Mouse (Mus musculus): ENCODE measurements around the gene Ece1. TPM values are rescaled to one million over a fixed set of nuclear protein-coding genes. Genes with fewer than 3 reads are reported as not detected.
A peak's percentile ranks its signal among the peaks of the same experiment; 100 is the strongest.

The Ece1 gene
- polyA plus RNA-seq, 1 experiment from 2014 or later: 9.1 TPM

DNA sequence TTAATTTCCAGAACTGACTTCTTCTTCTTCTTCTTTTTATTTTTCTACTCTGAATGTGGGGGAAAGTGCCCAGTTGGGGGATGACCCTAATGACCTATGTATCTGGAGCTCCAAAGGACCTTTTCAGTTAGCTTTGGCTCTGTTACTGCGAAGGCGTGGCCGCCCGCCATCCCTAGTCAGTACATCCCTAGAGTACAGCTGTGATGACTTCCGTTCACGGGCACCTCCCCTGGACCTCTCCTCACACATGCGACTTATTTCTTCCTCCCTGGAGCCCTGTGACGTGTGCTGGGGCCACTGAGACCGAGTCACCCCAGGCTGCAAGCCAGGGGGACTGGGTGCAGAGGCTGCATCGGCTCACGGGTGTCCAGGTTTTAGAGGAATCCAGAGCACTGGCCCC is 59.5 kb downstream of the Ece1 start:
- DNase-seq (ENCODE audit: low spot score) (no peak), ATAC-seq (no peak)
- Histone ChIP-seq H3K4me1 (ENCODE audit: control insufficient read depth, insufficient read depth, low read length) (peaks cover 34% of the 10 kb centered on the region), H3K36me3 (ENCODE audit: control insufficient read depth, insufficient read depth, low read length) (no peaks in the 10 kb centered on the region), H3K27ac (ENCODE audit: low read depth, low read length) (no peak overlapping the region), H3K9ac (ENCODE audit: low read length) (no peak overlapping the region), H3K4me3 (ENCODE audit: low read depth, low read length) (no peak overlapping the region), H3K4me2 (ENCODE audit: low read length) (no peak overlapping the region), H3K9me3 (replicated peaks; ENCODE audit: control insufficient read depth, low read length) (no peaks in the 10 kb centered on the region), H3K27me3 (replicated peaks; ENCODE audit: control insufficient read depth, insufficient read depth, low read length) (no peaks in the 10 kb centered on the region)
- WGBS: 92% methylated on average over 11 of the region's 11 CpGs

DNA sequence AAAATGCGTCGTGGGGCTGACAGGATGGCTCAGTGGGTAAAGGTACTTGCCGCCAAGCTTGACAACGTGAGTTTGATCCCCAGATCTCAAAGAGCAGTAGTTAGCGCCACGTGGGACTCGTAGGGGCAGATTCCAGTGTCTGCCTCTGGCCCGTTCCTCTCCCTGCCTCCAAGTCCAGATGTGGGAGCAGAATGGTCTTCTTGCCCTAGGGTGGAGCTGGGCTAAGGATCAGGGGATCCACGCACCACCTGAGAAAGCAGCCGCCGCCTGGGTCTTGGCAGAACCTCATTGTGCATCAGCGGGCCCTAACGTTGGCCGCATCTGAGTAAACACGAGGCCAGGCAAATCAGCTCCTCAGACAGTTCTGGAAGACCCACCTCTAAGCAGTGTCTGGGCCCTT is 61.0 kb downstream of the Ece1 start:
- H3K9me3 ChIP-seq (replicated peaks; ENCODE audit: control insufficient read depth, low read length): no peaks in the 10 kb centered on the region
- no peak overlapping the region for H3K27ac ChIP-seq (ENCODE audit: low read depth, low read length)
- no peaks in the 10 kb centered on the region for H3K36me3 ChIP-seq (ENCODE audit: control insufficient read depth, insufficient read depth, low read length)
- H3K27me3 ChIP-seq (replicated peaks; ENCODE audit: control insufficient read depth, insufficient read depth, low read length): no peaks in the 10 kb centered on the region
- H3K4me1 ChIP-seq (ENCODE audit: control insufficient read depth, insufficient read depth, low read length): peaks cover 24% of the 10 kb centered on the region
- no peak overlapping the region for H3K4me3 ChIP-seq (ENCODE audit: low read depth, low read length)
- WGBS: 92% methylated on average over 15 of the region's 15 CpGs
- ATAC-seq (no peak), DNase-seq (ENCODE audit: low spot score) (no peak)
- H3K9ac ChIP-seq (ENCODE audit: low read length): no peak overlapping the region
- no peak overlapping the region for H3K4me2 ChIP-seq (ENCODE audit: low read length)

DNA sequence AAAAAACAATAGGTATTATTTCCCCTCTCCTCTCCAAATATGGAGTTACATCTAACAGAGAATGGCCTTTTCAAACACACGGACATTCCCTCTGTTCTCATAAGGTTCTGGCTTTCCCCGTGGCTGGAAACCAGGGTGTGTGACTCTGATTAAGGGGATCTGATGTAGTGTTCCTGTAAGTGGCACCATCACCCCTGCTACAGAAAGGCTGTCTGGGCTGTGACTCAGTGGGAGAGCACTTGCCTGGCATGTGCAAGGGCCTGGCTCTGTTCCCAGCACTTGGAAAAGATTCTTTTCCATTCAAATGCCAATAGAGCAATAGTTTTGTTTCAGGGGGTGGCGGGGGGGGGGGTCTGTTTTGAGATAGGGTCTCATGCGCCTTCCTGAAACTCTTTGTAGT is 63.1 kb downstream of the Ece1 start:
- ATAC-seq (no peak), DNase-seq (ENCODE audit: low spot score) (peak; percentile 65)
- Histone ChIP-seq H3K27ac (ENCODE audit: low read depth, low read length) (no peak overlapping the region), H3K27me3 (replicated peaks; ENCODE audit: control insufficient read depth, insufficient read depth, low read length) (no peaks in the 10 kb centered on the region), H3K4me3 (ENCODE audit: low read depth, low read length) (no peak overlapping the region), H3K9me3 (replicated peaks; ENCODE audit: control insufficient read depth, low read length) (no peaks in the 10 kb centered on the region), H3K9ac (ENCODE audit: low read length) (no peak overlapping the region), H3K4me1 (ENCODE audit: control insufficient read depth, insufficient read depth, low read length) (peaks cover 8% of the 10 kb centered on the region), H3K4me2 (ENCODE audit: low read length) (no peak overlapping the region), H3K36me3 (ENCODE audit: control insufficient read depth, insufficient read depth, low read length) (no peaks in the 10 kb centered on the region)
- WGBS: 30% methylated on average over 4 of the region's 4 CpGs

DNA sequence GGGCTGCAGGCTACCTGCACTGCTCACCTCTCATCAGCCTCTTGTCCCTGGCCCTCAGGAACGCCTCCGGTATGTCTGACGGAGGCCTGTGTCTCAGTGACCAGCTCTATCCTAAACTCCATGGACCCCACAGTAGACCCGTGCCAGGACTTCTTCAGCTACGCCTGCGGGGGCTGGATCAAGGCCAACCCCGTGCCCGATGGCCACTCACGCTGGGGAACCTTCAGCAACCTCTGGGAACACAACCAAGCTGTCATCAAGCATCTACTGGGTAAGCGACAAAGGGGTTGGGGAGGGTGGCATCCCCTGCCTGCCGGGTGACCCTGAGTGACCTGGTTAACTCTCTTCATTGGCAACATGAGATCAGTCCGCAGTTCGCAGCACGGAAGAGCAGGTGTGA is 64.1 kb downstream of the Ece1 start:
- Histone ChIP-seq H3K36me3 (ENCODE audit: control insufficient read depth, insufficient read depth, low read length) (no peaks in the 10 kb centered on the region), H3K27ac (ENCODE audit: low read depth, low read length) (no peak overlapping the region), H3K4me3 (ENCODE audit: low read depth, low read length) (no peak overlapping the region), H3K4me2 (ENCODE audit: low read length) (no peak overlapping the region), H3K27me3 (replicated peaks; ENCODE audit: control insufficient read depth, insufficient read depth, low read length) (no peaks in the 10 kb centered on the region), H3K9ac (ENCODE audit: low read length) (no peak overlapping the region), H3K4me1 (ENCODE audit: control insufficient read depth, insufficient read depth, low read length) (peaks cover 10% of the 10 kb centered on the region), H3K9me3 (replicated peaks; ENCODE audit: control insufficient read depth, low read length) (no peaks in the 10 kb centered on the region)
- WGBS: 68% methylated on average over 14 of the region's 14 CpGs
- ATAC-seq (no peak), DNase-seq (ENCODE audit: low spot score) (no peak)

DNA sequence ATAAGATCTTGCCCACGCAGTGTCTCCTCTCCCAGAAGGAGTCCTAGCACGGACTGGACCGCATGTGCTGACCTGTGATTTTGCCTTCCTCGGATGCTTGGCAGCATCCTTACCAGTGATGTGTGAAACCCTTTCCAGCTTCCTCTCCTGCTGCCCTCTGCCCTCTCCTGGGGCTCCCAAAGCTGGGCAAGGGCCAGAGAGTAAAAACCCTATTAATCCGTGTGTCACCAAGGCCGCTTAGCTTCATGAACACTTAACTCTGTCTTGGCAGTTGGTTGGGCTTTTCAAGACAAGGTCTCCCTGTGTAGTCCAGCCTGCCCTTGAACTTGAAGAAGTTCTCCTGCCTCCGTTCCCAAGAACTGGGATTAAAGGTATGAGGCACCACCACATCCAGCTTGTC is 65.1 kb downstream of the Ece1 start:
- Histone ChIP-seq H3K4me2 (ENCODE audit: low read length) (no peak overlapping the region), H3K27ac (ENCODE audit: low read depth, low read length) (no peak overlapping the region), H3K36me3 (ENCODE audit: control insufficient read depth, insufficient read depth, low read length) (no peaks in the 10 kb centered on the region), H3K9me3 (replicated peaks; ENCODE audit: control insufficient read depth, low read length) (no peaks in the 10 kb centered on the region), H3K27me3 (replicated peaks; ENCODE audit: control insufficient read depth, insufficient read depth, low read length) (no peaks in the 10 kb centered on the region), H3K4me3 (ENCODE audit: low read depth, low read length) (no peak overlapping the region), H3K4me1 (ENCODE audit: control insufficient read depth, insufficient read depth, low read length) (peaks cover 15% of the 10 kb centered on the region), H3K9ac (ENCODE audit: low read length) (no peak overlapping the region)
- DNase-seq (ENCODE audit: low spot score) (no peak), ATAC-seq (no peak)
- 85% methylated on average over 7 of the region's 7 CpGs for WGBS

DNA sequence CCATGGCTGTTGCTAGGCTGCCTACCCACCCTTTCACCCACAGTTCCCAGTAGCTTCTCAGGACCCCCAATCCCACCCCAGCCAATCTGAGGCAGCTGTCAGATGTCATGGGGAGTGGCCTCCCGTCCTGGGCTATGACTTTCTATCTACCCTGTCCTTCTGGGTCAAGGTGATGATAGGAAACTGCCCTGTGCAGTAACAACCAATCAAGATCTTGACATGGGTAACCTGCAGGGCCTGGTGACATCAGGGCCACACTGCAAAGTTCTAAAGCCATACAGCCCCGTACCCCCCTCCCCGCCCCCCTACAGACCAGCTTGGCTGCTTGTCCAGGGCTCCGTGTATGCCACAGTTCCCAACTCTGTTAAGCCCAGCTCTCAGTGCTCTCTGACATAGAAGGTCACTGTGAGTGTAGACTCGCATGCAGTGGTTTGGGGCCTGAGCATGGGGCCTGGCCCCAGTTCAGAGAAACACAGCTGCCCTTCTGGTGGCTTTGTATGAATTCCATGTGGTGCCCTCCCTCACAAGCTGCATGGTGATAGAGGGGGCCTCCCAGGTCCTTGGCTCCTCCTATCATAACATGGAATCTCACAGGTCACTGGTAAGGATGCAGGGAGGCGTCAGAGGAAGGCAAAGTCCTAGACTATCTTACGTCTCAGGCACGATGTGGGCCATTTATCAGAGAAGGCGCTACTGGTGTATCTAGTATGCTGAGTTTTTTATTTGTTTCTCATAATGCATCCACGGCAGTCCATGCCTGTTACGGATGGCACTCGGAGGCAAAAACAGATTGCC is 65.9 kb downstream of the Ece1 start:
- Histone ChIP-seq H3K27ac (ENCODE audit: low read depth, low read length) (no peak overlapping the region), H3K27me3 (replicated peaks; ENCODE audit: control insufficient read depth, insufficient read depth, low read length) (no peaks in the 10 kb centered on the region), H3K4me2 (ENCODE audit: low read length) (no peak overlapping the region), H3K36me3 (ENCODE audit: control insufficient read depth, insufficient read depth, low read length) (no peaks in the 10 kb centered on the region), H3K4me3 (ENCODE audit: low read depth, low read length) (no peak overlapping the region), H3K4me1 (ENCODE audit: control insufficient read depth, insufficient read depth, low read length) (peaks cover 17% of the 10 kb centered on the region), H3K9ac (ENCODE audit: low read length) (no peak overlapping the region), H3K9me3 (replicated peaks; ENCODE audit: control insufficient read depth, low read length) (no peaks in the 10 kb centered on the region)
- 92% methylated on average over 12 of the region's 12 CpGs for WGBS
- no peak for ATAC-seq
- no peak for DNase-seq (ENCODE audit: low spot score)

DNA sequence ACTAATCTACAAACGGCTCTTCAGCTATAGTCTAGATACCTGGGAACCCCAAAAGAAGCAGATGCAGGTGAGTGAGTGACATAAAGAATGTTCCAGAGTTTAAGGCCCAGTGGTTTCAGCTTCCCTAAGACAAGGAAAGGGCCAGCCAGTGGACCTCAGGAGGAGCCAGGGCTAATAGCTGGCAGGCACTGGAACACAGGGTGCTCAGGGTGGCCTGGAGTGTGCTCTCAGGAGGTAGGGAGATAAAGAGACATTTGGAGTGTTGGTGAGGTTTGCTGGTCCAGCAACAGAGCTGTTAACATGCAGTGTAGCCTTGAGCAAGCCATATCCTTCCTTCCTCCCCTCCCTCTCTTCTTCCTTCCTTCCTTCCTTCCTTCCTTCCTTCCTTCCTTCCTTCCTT is 66.8 kb downstream of the Ece1 start:
- no peak overlapping the region for H3K4me3 ChIP-seq (ENCODE audit: low read depth, low read length)
- H3K9ac ChIP-seq (ENCODE audit: low read length): no peak overlapping the region
- H3K9me3 ChIP-seq (replicated peaks; ENCODE audit: control insufficient read depth, low read length): no peaks in the 10 kb centered on the region
- H3K27me3 ChIP-seq (replicated peaks; ENCODE audit: control insufficient read depth, insufficient read depth, low read length): no peaks in the 10 kb centered on the region
- peaks cover 17% of the 10 kb centered on the region for H3K4me1 ChIP-seq (ENCODE audit: control insufficient read depth, insufficient read depth, low read length)
- WGBS: 81% methylated on average over 1 of the region's 1 CpGs
- DNase-seq (ENCODE audit: low spot score): no peak
- no peak overlapping the region for H3K27ac ChIP-seq (ENCODE audit: low read depth, low read length)
- no peaks in the 10 kb centered on the region for H3K36me3 ChIP-seq (ENCODE audit: control insufficient read depth, insufficient read depth, low read length)
- no peak overlapping the region for H3K4me2 ChIP-seq (ENCODE audit: low read length)
- ATAC-seq: no peak

DNA sequence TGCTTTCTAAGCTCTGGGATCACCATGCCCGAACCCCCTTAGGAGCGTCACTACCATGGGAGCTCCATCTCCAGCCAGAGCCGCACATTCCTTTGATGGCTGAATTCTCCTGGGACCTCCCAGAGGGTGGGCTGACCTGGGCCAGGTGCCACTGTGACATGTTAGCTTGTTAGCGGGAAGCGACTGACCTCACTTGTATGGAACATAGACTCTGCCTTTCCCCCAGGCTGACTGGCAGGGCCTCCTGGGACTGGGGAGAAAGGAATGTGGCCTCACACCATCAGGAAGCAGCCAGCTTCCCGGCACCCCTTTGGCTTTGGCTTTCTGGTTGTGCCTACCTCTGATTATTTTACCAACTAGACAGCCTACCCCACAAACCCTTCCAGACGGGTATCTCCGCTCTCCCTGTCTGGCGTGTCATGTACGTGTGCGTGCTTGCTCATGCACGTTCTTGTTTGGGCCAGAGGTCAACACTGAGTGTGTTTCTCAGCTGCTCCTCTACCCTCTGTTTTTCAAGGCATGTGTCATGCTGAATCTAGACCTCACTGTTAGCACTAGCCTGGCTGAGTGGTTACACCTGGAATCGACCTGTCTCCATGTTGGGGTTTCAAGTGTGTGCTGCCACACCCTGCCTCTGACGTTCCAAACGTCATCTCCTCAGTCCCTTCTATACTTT is 67.4 kb downstream of the Ece1 start:
- H3K9me3 ChIP-seq (replicated peaks; ENCODE audit: control insufficient read depth, low read length): no peaks in the 10 kb centered on the region
- no peak overlapping the region for H3K27ac ChIP-seq (ENCODE audit: low read depth, low read length)
- DNase-seq (ENCODE audit: low spot score): no peak

DNA sequence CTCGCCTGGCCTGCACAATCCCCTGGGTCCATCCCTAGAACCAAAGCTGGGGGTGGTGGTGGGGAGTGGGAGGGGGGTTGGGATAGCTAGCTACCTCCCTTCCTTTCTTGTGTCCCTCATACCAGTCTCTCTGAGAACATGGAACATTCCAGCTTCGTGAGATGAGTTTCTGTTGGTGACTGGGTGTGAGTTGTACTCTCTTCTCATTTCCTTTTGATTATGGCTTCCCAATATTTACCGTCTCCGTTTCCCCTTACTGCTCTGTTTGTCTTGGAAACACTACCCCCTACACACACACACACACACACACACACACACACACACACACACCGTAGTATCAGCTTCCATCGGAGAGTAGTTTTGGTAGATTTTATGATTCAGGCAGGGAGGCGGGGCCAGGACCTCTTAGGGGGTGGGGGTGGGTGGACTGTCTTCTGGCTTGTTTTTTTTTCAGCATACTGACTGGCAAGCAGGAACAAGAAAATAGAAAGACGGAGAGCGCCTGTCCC is 68.5 kb downstream of the Ece1 start:
- Histone ChIP-seq H3K27me3 (replicated peaks; ENCODE audit: control insufficient read depth, insufficient read depth, low read length) (no peaks in the 10 kb centered on the region), H3K4me3 (ENCODE audit: low read depth, low read length) (no peak overlapping the region), H3K27ac (ENCODE audit: low read depth, low read length) (peak overlapping the region; percentile 48; the same call in 1 of the 2 replicates), H3K9me3 (replicated peaks; ENCODE audit: control insufficient read depth, low read length) (no peaks in the 10 kb centered on the region), H3K4me1 (ENCODE audit: control insufficient read depth, insufficient read depth, low read length) (peaks cover 14% of the 10 kb centered on the region), H3K9ac (ENCODE audit: low read length) (no peak overlapping the region; the same call in 1 of the 2 replicates), H3K36me3 (ENCODE audit: control insufficient read depth, insufficient read depth, low read length) (0 out of 2 replicates have a peak, but pooled peaks cover 2% of the 10 kb centered on the region), H3K4me2 (ENCODE audit: low read length) (peak overlapping the region; percentile 18)
- 10% methylated on average over 9 of the region's 9 CpGs for WGBS
- peak; percentile 5; the same call in 1 of the 2 replicates for ATAC-seq
- DNase-seq (ENCODE audit: low spot score): no peak

More for the DNA sequence above, 67.4 kb downstream of the Ece1 start:
- peaks cover 17% of the 10 kb centered on the region for H3K4me1 ChIP-seq (ENCODE audit: control insufficient read depth, insufficient read depth, low read length)
- H3K9ac ChIP-seq (ENCODE audit: low read length): no peak overlapping the region
- no peak overlapping the region for H3K4me2 ChIP-seq (ENCODE audit: low read length)
- ATAC-seq: no peak
- no peaks in the 10 kb centered on the region for H3K27me3 ChIP-seq (replicated peaks; ENCODE audit: control insufficient read depth, insufficient read depth, low read length)
- 80% methylated on average over 15 of the region's 15 CpGs for WGBS
- H3K4me3 ChIP-seq (ENCODE audit: low read depth, low read length): no peak overlapping the region
- H3K36me3 ChIP-seq (ENCODE audit: control insufficient read depth, insufficient read depth, low read length): no peaks in the 10 kb centered on the region

All from forebrain, embryonic 14.5 days (tissue).